Comparison of ENCODE assay signal across 9 mouse cellular contexts in the genomic region with DNA sequence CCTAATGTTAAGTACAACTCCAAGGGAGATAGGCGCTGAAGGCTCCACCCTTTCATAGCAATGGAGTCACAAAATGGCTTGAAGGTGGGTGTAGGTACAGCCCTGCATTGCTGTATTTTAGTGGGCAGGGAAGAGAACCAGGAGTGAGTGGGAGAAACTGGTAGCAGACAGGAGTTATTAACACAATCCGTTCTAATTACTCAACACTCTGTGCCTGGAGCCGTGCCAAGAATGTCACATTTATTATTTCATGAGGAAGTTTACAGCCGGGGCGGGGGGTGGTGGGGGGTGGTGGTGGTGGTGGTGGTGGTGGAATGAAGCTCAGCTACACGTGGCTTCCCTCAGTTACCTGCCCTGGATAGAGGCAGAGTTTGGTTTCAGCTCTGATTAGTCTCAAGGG.
DNase-seq lines count a peak whose midpoint lies in the region; ATAC-seq and TF ChIP-seq lines count a peak whose summit lies in the region.
"Had no signal": no experiment of that assay in that cellular context is flagged by ENCODE, and none has a peak within 500 bp of the region (broad histone marks: within the 10 kb centered on the region; RNA-seq: fewer than 3 reads in every experiment).

No protein-coding gene starts in this region.

- no peak for TF ChIP-seq POLR2A in brain, embryonic 14.5 days (IDR thresholded peaks at IDR 0.05; ENCODE audit: borderline replicate concordance, extremely low read depth, insufficient read depth, insufficient read length, poor library complexity, severe bottlenecking)

- H3K27me3 ChIP-seq in forebrain, embryonic 16.5 days (replicated peaks; ENCODE audit: control insufficient read depth, insufficient read depth, low read length), result no peaks in the 10 kb centered on the region

- peak; percentile 26 to 30 for DNase-seq in kidney, postnatal 25 days
- no peak for DNase-seq in kidney, adult 11 months
- peak; percentile 77 for DNase-seq in brain, embryonic 14.5 days (ENCODE audit: low read depth)
- peak; percentile 45 for DNase-seq in left cerebral cortex, postnatal 4 days
- DNase-seq in gastrocnemius, adult 8-10 months (ENCODE audit: low spot score in 2 of 2), result no peak
- DNase-seq in frontal cortex, postnatal 10 days (ENCODE audit: low spot score in 2 of 2), result no peak
- no peak for DNase-seq in gastrocnemius, postnatal 10 days

- no peak overlapping the region for H3K4me3 ChIP-seq in forebrain, embryonic 16.5 days (replicated peaks; ENCODE audit: low read length)

- no peak overlapping the region for H3K4me2 ChIP-seq in forebrain, embryonic 16.5 days (ENCODE audit: low read length)

- ATAC-seq in forebrain, embryonic 16.5 days, result peak; percentile 33; the same call in 1 of the 2 replicates

- no peaks in the 10 kb centered on the region for H3K9me3 ChIP-seq in forebrain, embryonic 16.5 days (ENCODE audit: control insufficient read depth, low read length)
- H3K9me3 ChIP-seq: G1E had no signal

- no peak overlapping the region for H3K27ac ChIP-seq in forebrain, embryonic 16.5 days (ENCODE audit: low read length)

- no peak for TF ChIP-seq CTCF in brain, embryonic 14.5 days (IDR thresholded peaks at IDR 0.05; ENCODE audit: borderline replicate concordance, extremely low read depth, insufficient read depth, insufficient read length)

- 50% methylated on average over 6 of the region's 6 CpGs for WGBS in forebrain, embryonic 16.5 days

- intact Hi-C loops in left cerebral cortex, postnatal 4 days (cut with DNase I), result no loop called here

- no peaks in the 10 kb centered on the region for H3K36me3 ChIP-seq in forebrain, embryonic 16.5 days (ENCODE audit: control insufficient read depth, insufficient read depth)
- H3K36me3 ChIP-seq: G1E had no signal

- H3K9ac ChIP-seq in forebrain, embryonic 16.5 days (replicated peaks; ENCODE audit: low read depth, low read length), result no peak overlapping the region

- H3K4me1 ChIP-seq in forebrain, embryonic 16.5 days (replicated peaks; ENCODE audit: control insufficient read depth, insufficient read depth, low read length), result 0 out of 2 replicates have a peak, but pooled peaks cover 2% of the 10 kb centered on the region

Comparison
In these comparisons a context has a peak if more than half of its experiments do, and no peak if none do; other contexts are left out.
1. DNase-seq: peak in kidney, postnatal 25 days (2 of 2), brain, embryonic 14.5 days (single experiment) and left cerebral cortex, postnatal 4 days (single experiment); none in kidney, adult 11 months (single experiment), gastrocnemius, adult 8-10 months (0 of 2), frontal cortex, postnatal 10 days (0 of 2) and gastrocnemius, postnatal 10 days (single experiment).